Mouse (Mus musculus): Measurements from ENCODE around the gene Astn2. TPM values are rescaled to one million over a fixed set of nuclear protein-coding genes. Genes with fewer than 3 reads are reported as not detected.

Gene Astn2
- polyA plus RNA-seq, 1 experiment from 2014 or later, result 0.42 TPM

GRCm38 (mm10) chr4:65415507-65415906, 988.9 kb downstream of the Astn2 start:
- no peak overlapping the region for H3K4me3 ChIP-seq (ENCODE audit: low read depth, low read length)
- DNase-seq (ENCODE audit: low spot score), result no peak
- H3K36me3 ChIP-seq (ENCODE audit: control insufficient read depth, insufficient read depth, low read length), result no peaks in the 10 kb centered on the region
- H3K27me3 ChIP-seq (replicated peaks; ENCODE audit: control insufficient read depth, insufficient read depth, low read length), result no peaks in the 10 kb centered on the region
- ATAC-seq, result no peak
- H3K4me1 ChIP-seq (ENCODE audit: control insufficient read depth, insufficient read depth, low read length), result no peaks in the 10 kb centered on the region; the same call in 1 of the 2 replicates
- H3K4me2 ChIP-seq (ENCODE audit: low read length), result no peak overlapping the region
- no peaks in the 10 kb centered on the region for H3K9me3 ChIP-seq (replicated peaks; ENCODE audit: control insufficient read depth, low read length)
- H3K9ac ChIP-seq (ENCODE audit: low read length), result no peak overlapping the region
- 93% methylated on average over 4 of the region's 4 CpGs for WGBS
- no peak overlapping the region for H3K27ac ChIP-seq (ENCODE audit: low read depth, low read length)

- DNase-seq (ENCODE audit: low spot score), result no peak
- Histone ChIP-seq H3K4me2 (ENCODE audit: low read length) (no peak overlapping the region), H3K9me3 (replicated peaks; ENCODE audit: control insufficient read depth, low read length) (no peaks in the 10 kb centered on the region), H3K9ac (ENCODE audit: low read length) (no peak overlapping the region), H3K27me3 (replicated peaks; ENCODE audit: control insufficient read depth, insufficient read depth, low read length) (no peaks in the 10 kb centered on the region), H3K4me1 (ENCODE audit: control insufficient read depth, insufficient read depth, low read length) (no peaks in the 10 kb centered on the region), H3K36me3 (ENCODE audit: control insufficient read depth, insufficient read depth, low read length) (no peaks in the 10 kb centered on the region), H3K27ac (ENCODE audit: low read depth, low read length) (no peak overlapping the region), H3K4me3 (ENCODE audit: low read depth, low read length) (no peak overlapping the region)
- 67% methylated on average over 6 of the region's 6 CpGs for WGBS
- ATAC-seq, result no peak
Observed at GRCm38 (mm10) chr4:65402836-65403634, 1001.4 kb downstream of the Astn2 start.

GRCm38 (mm10) chr4:65402286-65402685, 1002.1 kb downstream of the Astn2 start:
- Histone ChIP-seq H3K36me3 (ENCODE audit: control insufficient read depth, insufficient read depth, low read length) (no peaks in the 10 kb centered on the region), H3K27ac (ENCODE audit: low read depth, low read length) (no peak overlapping the region), H3K4me1 (ENCODE audit: control insufficient read depth, insufficient read depth, low read length) (no peaks in the 10 kb centered on the region), H3K9ac (ENCODE audit: low read length) (no peak overlapping the region), H3K27me3 (replicated peaks; ENCODE audit: control insufficient read depth, insufficient read depth, low read length) (no peaks in the 10 kb centered on the region), H3K4me2 (ENCODE audit: low read length) (no peak overlapping the region), H3K4me3 (ENCODE audit: low read depth, low read length) (no peak overlapping the region), H3K9me3 (replicated peaks; ENCODE audit: control insufficient read depth, low read length) (no peaks in the 10 kb centered on the region)
- ATAC-seq (no peak), DNase-seq (ENCODE audit: low spot score) (no peak)
- 86% methylated on average over 5 of the region's 5 CpGs for WGBS

GRCm38 (mm10) chr4:65399457-65399856, 1005.0 kb downstream of the Astn2 start:
- no peak overlapping the region for H3K4me2 ChIP-seq (ENCODE audit: low read length)
- DNase-seq (ENCODE audit: low spot score) (no peak), ATAC-seq (no peak)
- H3K9ac ChIP-seq (ENCODE audit: low read length), result no peak overlapping the region
- 96% methylated on average over 4 of the region's 4 CpGs for WGBS
- no peaks in the 10 kb centered on the region for H3K36me3 ChIP-seq (ENCODE audit: control insufficient read depth, insufficient read depth, low read length)
- no peak overlapping the region for H3K27ac ChIP-seq (ENCODE audit: low read depth, low read length)
- no peaks in the 10 kb centered on the region for H3K9me3 ChIP-seq (replicated peaks; ENCODE audit: control insufficient read depth, low read length)
- H3K4me3 ChIP-seq (ENCODE audit: low read depth, low read length), result no peak overlapping the region
- no peaks in the 10 kb centered on the region for H3K4me1 ChIP-seq (ENCODE audit: control insufficient read depth, insufficient read depth, low read length)
- H3K27me3 ChIP-seq (replicated peaks; ENCODE audit: control insufficient read depth, insufficient read depth, low read length), result no peaks in the 10 kb centered on the region

- no peak for DNase-seq (ENCODE audit: low spot score)
- no peak overlapping the region for H3K27ac ChIP-seq (ENCODE audit: low read depth, low read length)
- no peak overlapping the region for H3K4me3 ChIP-seq (ENCODE audit: low read depth, low read length)
- no peaks in the 10 kb centered on the region for H3K9me3 ChIP-seq (replicated peaks; ENCODE audit: control insufficient read depth, low read length)
- 76% methylated on average over 3 of the region's 3 CpGs for WGBS
- no peak for ATAC-seq
- H3K4me1 ChIP-seq (ENCODE audit: control insufficient read depth, insufficient read depth, low read length), result no peaks in the 10 kb centered on the region
- H3K4me2 ChIP-seq (ENCODE audit: low read length), result no peak overlapping the region
- H3K27me3 ChIP-seq (replicated peaks; ENCODE audit: control insufficient read depth, insufficient read depth, low read length), result no peaks in the 10 kb centered on the region
- H3K36me3 ChIP-seq (ENCODE audit: control insufficient read depth, insufficient read depth, low read length), result no peaks in the 10 kb centered on the region
- H3K9ac ChIP-seq (ENCODE audit: low read length), result no peak overlapping the region
Observed at GRCm38 (mm10) chr4:65396806-65397205, 1007.6 kb downstream of the Astn2 start.

- Histone ChIP-seq H3K36me3 (ENCODE audit: control insufficient read depth, insufficient read depth, low read length) (no peaks in the 10 kb centered on the region), H3K4me3 (ENCODE audit: low read depth, low read length) (no peak overlapping the region)
Observed at GRCm38 (mm10) chr4:65391001-65391400, 1013.4 kb downstream of the Astn2 start.

GRCm38 (mm10) chr4:65383070-65383469, 1021.3 kb downstream of the Astn2 start:
- Histone ChIP-seq H3K4me1 (ENCODE audit: control insufficient read depth, insufficient read depth, low read length) (no peaks in the 10 kb centered on the region), H3K27me3 (replicated peaks; ENCODE audit: control insufficient read depth, insufficient read depth, low read length) (no peaks in the 10 kb centered on the region), H3K9ac (ENCODE audit: low read length) (no peak overlapping the region), H3K27ac (ENCODE audit: low read depth, low read length) (no peak overlapping the region), H3K36me3 (ENCODE audit: control insufficient read depth, insufficient read depth, low read length) (no peaks in the 10 kb centered on the region), H3K9me3 (replicated peaks; ENCODE audit: control insufficient read depth, low read length) (no peaks in the 10 kb centered on the region), H3K4me2 (ENCODE audit: low read length) (no peak overlapping the region), H3K4me3 (ENCODE audit: low read depth, low read length) (no peak overlapping the region)
- no peak for DNase-seq (ENCODE audit: low spot score)
- no peak for ATAC-seq
- WGBS, result 91% methylated on average over 4 of the region's 4 CpGs

More at GRCm38 (mm10) chr4:65391001-65391400, 1013.4 kb downstream of the Astn2 start:
- H3K9me3 ChIP-seq (replicated peaks; ENCODE audit: control insufficient read depth, low read length), result no peaks in the 10 kb centered on the region
- no peaks in the 10 kb centered on the region for H3K4me1 ChIP-seq (ENCODE audit: control insufficient read depth, insufficient read depth, low read length)
- no peak for ATAC-seq
- WGBS, result 82% methylated on average over 4 of the region's 4 CpGs
- no peak for DNase-seq (ENCODE audit: low spot score)
- no peak overlapping the region for H3K4me2 ChIP-seq (ENCODE audit: low read length)
- H3K27me3 ChIP-seq (replicated peaks; ENCODE audit: control insufficient read depth, insufficient read depth, low read length), result no peaks in the 10 kb centered on the region
- H3K27ac ChIP-seq (ENCODE audit: low read depth, low read length), result no peak overlapping the region
- H3K9ac ChIP-seq (ENCODE audit: low read length), result no peak overlapping the region

GRCm38 (mm10) chr4:65379461-65379860, 1025.0 kb downstream of the Astn2 start:
- H3K9ac ChIP-seq (ENCODE audit: low read length), result no peak overlapping the region
- no peak overlapping the region for H3K4me2 ChIP-seq (ENCODE audit: low read length)
- no peaks in the 10 kb centered on the region for H3K27me3 ChIP-seq (replicated peaks; ENCODE audit: control insufficient read depth, insufficient read depth, low read length)
- ATAC-seq (no peak), DNase-seq (ENCODE audit: low spot score) (no peak)
- no peaks in the 10 kb centered on the region for H3K36me3 ChIP-seq (ENCODE audit: control insufficient read depth, insufficient read depth, low read length)
- no peaks in the 10 kb centered on the region for H3K9me3 ChIP-seq (replicated peaks; ENCODE audit: control insufficient read depth, low read length)
- 91% methylated on average over 4 of the region's 4 CpGs for WGBS
- H3K4me3 ChIP-seq (ENCODE audit: low read depth, low read length), result no peak overlapping the region
- no peak overlapping the region for H3K27ac ChIP-seq (ENCODE audit: low read depth, low read length)
- H3K4me1 ChIP-seq (ENCODE audit: control insufficient read depth, insufficient read depth, low read length), result no peaks in the 10 kb centered on the region

GRCm38 (mm10) chr4:65376571-65376970, 1027.8 kb downstream of the Astn2 start:
- Histone ChIP-seq H3K4me2 (ENCODE audit: low read length) (no peak overlapping the region), H3K4me1 (ENCODE audit: control insufficient read depth, insufficient read depth, low read length) (no peaks in the 10 kb centered on the region), H3K9ac (ENCODE audit: low read length) (no peak overlapping the region), H3K9me3 (replicated peaks; ENCODE audit: control insufficient read depth, low read length) (no peaks in the 10 kb centered on the region), H3K27ac (ENCODE audit: low read depth, low read length) (no peak overlapping the region), H3K27me3 (replicated peaks; ENCODE audit: control insufficient read depth, insufficient read depth, low read length) (no peaks in the 10 kb centered on the region), H3K4me3 (ENCODE audit: low read depth, low read length) (no peak overlapping the region), H3K36me3 (ENCODE audit: control insufficient read depth, insufficient read depth, low read length) (no peaks in the 10 kb centered on the region)
- no peak for ATAC-seq
- DNase-seq (ENCODE audit: low spot score), result no peak
- 92% methylated on average over 2 of the region's 2 CpGs for WGBS
